Mouse (Mus musculus) CH12.LX (cell line): ENCODE measurements at regions not wholly inside any gene's neighbourhood (a gene's known extent, or its start where the extent isn't known, plus 50 kb on each side); places are given as distances from the start of the nearest gene placed in this dataset.

Experiments
- CHD1 ChIP-seq: IDR thresholded peaks from 2 replicates; pipeline ENCODE4 v1.6.1; 2012; ENCODE audit warnings: low read depth, low read length, improper control_type of control experiment, inconsistent platforms
- CTCF ChIP-seq, 2 experiments: IDR thresholded peaks in 1 of 2; conservative IDR thresholded peaks in 1 of 2; 2 replicates each; pipeline ENCODE4 v1.5.1; 2011 to 2012; ENCODE audit warnings: low read depth in 2 of 2, low read length in 2 of 2, improper control_type of control experiment in 1 of 2, inconsistent platforms in 1 of 2, mild to moderate bottlenecking in 1 of 2, moderate library complexity in 1 of 2
- GABPA ChIP-seq: IDR thresholded peaks from 2 replicates; pipeline ENCODE4 v1.6.1; 2012; ENCODE audit warnings: low read depth, low read length, improper control_type of control experiment, inconsistent platforms; ENCODE audit not compliant: insufficient replicate concordance
- MAX ChIP-seq: IDR thresholded peaks from 2 replicates; pipeline ENCODE4 v1.6.1; 2011; ENCODE audit warnings: low read length, improper control_type of control experiment
- MAZ ChIP-seq: IDR thresholded peaks from 2 replicates; pipeline ENCODE4 v1.6.1; 2012; ENCODE audit warnings: low read depth, mild to moderate bottlenecking, inconsistent platforms, low read length, improper control_type of control experiment, moderate library complexity

DNA sequence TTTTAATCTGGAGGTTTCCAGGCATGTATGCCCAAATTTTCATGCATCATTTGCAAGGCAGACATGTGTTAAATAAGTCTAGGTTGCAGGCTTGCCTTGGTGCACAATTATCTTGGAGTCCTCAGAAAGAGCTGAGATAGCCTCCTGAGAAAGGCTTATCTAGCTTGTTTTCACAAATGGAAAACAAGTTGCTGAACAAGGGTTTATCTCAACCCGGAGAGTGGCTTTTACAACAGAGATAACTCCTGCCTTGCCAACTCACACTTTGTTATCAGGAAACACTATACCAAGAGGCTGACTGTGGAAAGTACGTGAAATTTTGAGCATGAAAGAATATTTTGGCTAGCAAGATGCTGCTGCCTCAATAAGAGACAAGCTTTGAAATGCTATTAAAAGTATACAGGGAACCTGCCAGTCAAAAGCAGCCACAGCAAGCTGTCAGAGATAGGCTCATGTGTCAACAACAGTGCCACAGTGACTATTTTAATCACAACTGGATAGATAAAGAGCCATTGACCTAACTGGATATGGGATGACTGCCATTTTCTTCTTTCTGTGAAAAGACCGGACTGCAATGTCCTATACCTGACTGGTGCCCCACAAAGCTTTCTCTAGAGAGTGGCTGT, 3376.6 kb upstream of the Gm7489 start:
- TF ChIP-seq MAX (no peak), CHD1 (no peak), MAZ (no peak), CTCF (conservative IDR thresholded peaks at IDR 0.05 in 1 of 2, IDR thresholded peaks at IDR 0.05 in 1 of 2; ENCODE audit: low read depth in 2 of 2, low read length in 2 of 2) (no peak), GABPA (no peak)
